Mouse (Mus musculus): ENCODE data around the gene Sept3.
A peak's percentile ranks its signal among the peaks of the same experiment; 100 is the strongest.

Sept3 gene

GRCm38 (mm10) chr15:82341036-82341501, 66.4 kb downstream of the Sept3 start:
- DNase-seq: peak; percentile 57

GRCm38 (mm10) chr15:82341675-82342542, 67.2 kb downstream of the Sept3 start:
- DNase-seq: no peak

- DNase-seq: no peak
These were observed 67.8 kb downstream of the Sept3 start for GRCm38 (mm10) chr15:82342543-82342935.

GRCm38 (mm10) chr15:82343368-82344287, 68.9 kb downstream of the Sept3 start:
- no peak for DNase-seq
